ENCODE assay signal across 9 mouse cellular contexts in the genomic region with DNA sequence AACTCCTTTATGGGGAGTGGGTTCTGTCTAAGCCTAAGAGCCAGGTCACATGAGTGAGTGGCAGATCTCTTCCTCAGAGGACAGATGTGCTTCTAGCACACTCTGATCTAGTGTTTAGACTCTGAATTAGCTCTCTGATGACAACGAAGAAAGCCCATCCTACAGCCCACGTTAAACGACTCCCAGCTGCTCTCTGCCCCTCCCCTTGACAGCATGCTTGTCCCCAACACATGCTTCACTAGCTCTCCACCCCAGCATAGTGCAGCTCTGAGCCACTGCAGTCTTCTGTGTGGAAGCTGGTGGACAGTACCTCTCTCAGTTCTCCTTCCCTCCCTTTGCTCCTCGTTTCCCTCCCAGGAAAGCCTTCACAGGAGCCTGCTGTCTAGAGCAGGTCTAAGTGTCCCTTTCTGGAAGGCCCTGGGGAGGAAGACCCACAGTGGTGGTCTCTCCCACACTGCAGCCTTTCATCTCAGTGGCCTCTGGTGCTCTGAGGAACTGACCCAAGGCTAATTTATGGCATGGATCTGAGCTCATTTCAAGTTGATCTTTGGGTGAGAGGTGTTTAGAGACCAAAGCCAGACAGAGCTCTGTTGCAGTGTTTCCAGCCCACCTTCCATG. TPM values are rescaled to one million over a fixed set of nuclear protein-coding genes. Genes with fewer than 3 reads are reported as not detected.
DNase-seq lines count a peak whose midpoint lies in the region; ATAC-seq and TF ChIP-seq lines count a peak whose summit lies in the region.
"Had no signal": no experiment of that assay in that cellular context is flagged by ENCODE, and none has a peak within 500 bp of the region (broad histone marks: within the 10 kb centered on the region; RNA-seq: fewer than 3 reads in every experiment).

No protein-coding gene starts in this region.

- no peak overlapping the region for H3K27ac ChIP-seq in heart, embryonic 13.5 days (replicated peaks)
- H3K27ac ChIP-seq in liver, embryonic 16.5 days (ENCODE audit: low read length): peak overlapping the region; percentile 11; the same call in 1 of the 2 replicates
- no peak overlapping the region; the same call in 1 of the 2 replicates for H3K27ac ChIP-seq in liver, embryonic 11.5 days (ENCODE audit: low read depth, low read length)
- peak overlapping the region; percentile 35 for H3K27ac ChIP-seq in bone marrow macrophage, adult 2 months (ENCODE audit: insufficient read depth, low read depth, low read length)
- H3K27ac ChIP-seq in macrophage: peak overlapping the region; percentile 62

- H3K9ac ChIP-seq in heart, embryonic 13.5 days: 0 out of 2 replicates have a peak overlapping the region, but pooled peaks have one; percentile 28
- no peak overlapping the region for H3K9ac ChIP-seq in liver, embryonic 16.5 days (ENCODE audit: low read depth, low read length)
- H3K9ac ChIP-seq in liver, embryonic 11.5 days (ENCODE audit: low read depth, low read length): no peak overlapping the region

- peaks cover 89% of the 10 kb centered on the region for H3K79me2 ChIP-seq in macrophage (ENCODE audit: inconsistent target)

- TF ChIP-seq CTCF in bone marrow macrophage, adult 2 months (IDR thresholded peaks at IDR 0.05; ENCODE audit: low read depth, low read length): no peak

- no peaks in the 10 kb centered on the region for H3K36me3 ChIP-seq in heart, embryonic 13.5 days
- H3K36me3 ChIP-seq in liver, embryonic 16.5 days (ENCODE audit: control insufficient read depth, insufficient read depth): no peaks in the 10 kb centered on the region
- no peaks in the 10 kb centered on the region; the same call in 1 of the 2 replicates for H3K36me3 ChIP-seq in liver, embryonic 11.5 days (ENCODE audit: control insufficient read depth, insufficient read depth, low read length)
- no peaks in the 10 kb centered on the region for H3K36me3 ChIP-seq in macrophage (ENCODE audit: inconsistent target)

- H3K4me1 ChIP-seq in heart, embryonic 13.5 days: peaks cover 68% of the 10 kb centered on the region
- H3K4me1 ChIP-seq in liver, embryonic 16.5 days (ENCODE audit: control insufficient read depth, low read depth, low read length): peaks cover 41% of the 10 kb centered on the region
- H3K4me1 ChIP-seq in liver, embryonic 11.5 days (replicated peaks; ENCODE audit: control insufficient read depth, insufficient read depth, low read length): peaks cover 50% of the 10 kb centered on the region
- peaks cover 51% of the 10 kb centered on the region for H3K4me1 ChIP-seq in bone marrow macrophage, adult 2 months (ENCODE audit: control insufficient read depth, insufficient read depth, low read length)

- no peak overlapping the region for H3K4me2 ChIP-seq in heart, embryonic 13.5 days
- no peak overlapping the region for H3K4me2 ChIP-seq in liver, embryonic 16.5 days (ENCODE audit: low read depth, low read length)
- H3K4me2 ChIP-seq in liver, embryonic 11.5 days: no peak overlapping the region

- no peaks in the 10 kb centered on the region for H3K9me3 ChIP-seq in heart, embryonic 13.5 days
- no peaks in the 10 kb centered on the region for H3K9me3 ChIP-seq in liver, embryonic 16.5 days (replicated peaks; ENCODE audit: control insufficient read depth, low read length)
- H3K9me3 ChIP-seq in liver, embryonic 11.5 days (ENCODE audit: control insufficient read depth, low read length): no peaks in the 10 kb centered on the region

- WGBS in heart, embryonic 13.5 days: 13% methylated on average over 4 of the region's 4 CpGs
- 27% methylated on average over 4 of the region's 4 CpGs for WGBS in liver, embryonic 16.5 days (ENCODE audit: insufficient replicate concordance)
- WGBS in liver, embryonic 11.5 days: 43% methylated on average over 4 of the region's 4 CpGs
- 52% methylated on average over 4 of the region's 4 CpGs for WGBS in macrophage (ENCODE audit: missing documents)

- ATAC-seq in heart, embryonic 13.5 days (ENCODE audit: extremely low read depth, insufficient number of reproducible peaks, low FRiP score, low TSS enrichment): no peak
- ATAC-seq in liver, embryonic 16.5 days (ENCODE audit: low read depth): no peak
- ATAC-seq in liver, embryonic 11.5 days (replicated peaks; ENCODE audit: low FRiP score): no peak
- ATAC-seq in cerebellum, adult (ENCODE audit: insufficient number of reproducible peaks, low FRiP score, low TSS enrichment): no peak

- H3K27me3 ChIP-seq in heart, embryonic 13.5 days (replicated peaks): no peaks in the 10 kb centered on the region
- no peaks in the 10 kb centered on the region for H3K27me3 ChIP-seq in liver, embryonic 16.5 days (ENCODE audit: control insufficient read depth, insufficient read depth, low read depth, low read length)
- H3K27me3 ChIP-seq in liver, embryonic 11.5 days (replicated peaks; ENCODE audit: control insufficient read depth, insufficient read depth, low read length): no peaks in the 10 kb centered on the region

- DNase-seq in heart, adult 18-20 months: no peak
- no peak for DNase-seq in liver, embryonic 11.5 days (ENCODE audit: low spot score)
- no peak for DNase-seq in right cerebral cortex, adult 2 months (ENCODE audit: low spot score in 2 of 2)
- DNase-seq: heart, postnatal 10 days had no signal

- no peak overlapping the region for H3K4me3 ChIP-seq in heart, embryonic 13.5 days
- H3K4me3 ChIP-seq in liver, embryonic 16.5 days (ENCODE audit: low read depth, low read length): no peak overlapping the region
- H3K4me3 ChIP-seq in liver, embryonic 11.5 days (ENCODE audit: low read depth, low read length): no peak overlapping the region
- no peak overlapping the region for H3K4me3 ChIP-seq in bone marrow macrophage, adult 2 months (ENCODE audit: insufficient read depth, low read length)
- no peak overlapping the region for H3K4me3 ChIP-seq in macrophage (ENCODE audit: inconsistent target)

- no peak for TF ChIP-seq POLR2A in bone marrow macrophage, adult 2 months (IDR thresholded peaks at IDR 0.05; ENCODE audit: borderline replicate concordance, low read depth, low read length)

RNA-seq across cellular contexts. Expression of a gene that starts 43.8 kb away (rescaled TPM):
- 8.4 and 9.7 TPM in 2 replicates for polyA plus RNA-seq in heart, embryonic 13.5 days (2015; fragmentation: Nextera tagmentation; extraction: Ambion mirVana)
- total RNA-seq in heart, adult 18-20 months (2021): 100 to 1,000 TPM in 1 of 2 experiments, 10 to 100 TPM in 1; 100.0 to 108 TPM
- 4.2 and 4.7 TPM in 2 replicates for polyA plus RNA-seq in liver, embryonic 16.5 days (2015; fragmentation: Nextera tagmentation; extraction: Ambion mirVana)
- polyA plus RNA-seq in liver, embryonic 11.5 days (2014; fragmentation: Nextera tagmentation; extraction: Ambion mirVana): 15.2 and 16.5 TPM in 2 replicates
- 20.5 and 23.6 TPM in 2 replicates for polyA plus RNA-seq in bone marrow macrophage, adult 2 months (2012; ENCODE audit: insufficient read depth, insufficient read length, missing spikeins)
- total RNA-seq in macrophage (2018; cell fraction: chromatin; rRNA removed): 100 to 1,000 TPM in 2 of 26 experiments, 10 to 100 TPM in 24; 26.3 to 301 (median 53.8) TPM
- total RNA-seq in macrophage (2018; cell fraction: cytosol; rRNA removed): 10 to 100 TPM; 16.7 to 31.4 (median 23.3) TPM
- 10 to 100 TPM; 21.6 to 88.3 (median 35.2) TPM for total RNA-seq in macrophage (2018; cell fraction: nucleus; rRNA removed)
- polyA plus RNA-seq in macrophage (2018): 14.9 to 26.3 TPM (median 18.4 TPM) in 3 replicates

Comparison
In these comparisons a context has a peak if more than half of its experiments do, and no peak if none do; other contexts are left out.
1. H3K27ac ChIP-seq: peak in liver, embryonic 16.5 days (single experiment), bone marrow macrophage, adult 2 months (single experiment) and macrophage (single experiment); none in heart, embryonic 13.5 days (single experiment) and liver, embryonic 11.5 days (single experiment).